Mouse (Mus musculus): ENCODE results near the gene Olfr1256.

The Olfr1256 gene

GRCm38 (mm10) chr2:89841455-89841854, at the start of gene Olfr1256:
TSS of gene Olfr1256 (minus strand) at chr2:89841555.
- DNase-seq: no peak

DNA sequence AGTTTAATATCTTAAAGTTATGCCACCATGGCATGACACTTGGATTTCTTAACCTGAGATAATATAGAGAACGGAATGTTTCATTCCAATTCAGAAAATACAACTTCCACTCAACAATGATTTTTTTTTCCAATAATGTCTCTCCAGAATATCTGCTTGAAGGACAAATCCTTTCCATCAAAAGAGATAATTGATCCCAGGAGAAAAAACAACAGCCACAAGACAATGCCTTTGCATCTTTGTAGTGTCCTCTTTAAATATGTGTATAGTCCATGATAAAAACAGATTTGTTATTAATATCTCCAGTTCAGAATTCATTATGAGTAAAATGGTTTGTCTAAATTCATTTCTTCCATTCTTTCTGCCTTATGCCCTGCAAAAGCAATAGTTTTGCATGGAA, 36.8 kb upstream of the Olfr1256 start, which contains the start of gene Olfr1257:
TSS of gene Olfr1257 (plus strand) at position 301 of the 400 bp plus-strand sequence.
- no peak for DNase-seq

DNA sequence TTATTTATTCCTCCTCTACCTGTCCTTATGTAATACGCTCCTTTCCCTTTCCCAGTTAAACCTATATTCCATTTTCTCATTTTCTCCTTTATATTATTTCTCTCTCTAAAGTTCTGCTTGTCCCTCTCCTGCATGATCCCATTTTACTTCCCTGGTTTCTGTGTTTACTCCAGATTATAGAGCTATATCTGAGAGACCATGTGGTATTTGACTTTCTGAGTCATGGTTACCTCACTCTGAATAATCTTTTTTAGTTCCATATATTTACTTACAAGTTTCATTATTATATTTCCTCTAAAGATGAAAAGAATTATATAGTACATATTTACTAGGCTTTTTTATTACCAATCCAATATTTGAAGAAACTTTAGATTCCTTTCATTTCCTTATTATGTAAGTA, 7.9 kb upstream of the Olfr1256 start:
- no peak for DNase-seq

GRCm38 (mm10) chr2:89848105-89848504, 6.8 kb upstream of the Olfr1256 start, which contains the start of gene Olfr48:
TSS of gene Olfr48 (minus strand) at chr2:89848205.
- no peak for DNase-seq

DNA sequence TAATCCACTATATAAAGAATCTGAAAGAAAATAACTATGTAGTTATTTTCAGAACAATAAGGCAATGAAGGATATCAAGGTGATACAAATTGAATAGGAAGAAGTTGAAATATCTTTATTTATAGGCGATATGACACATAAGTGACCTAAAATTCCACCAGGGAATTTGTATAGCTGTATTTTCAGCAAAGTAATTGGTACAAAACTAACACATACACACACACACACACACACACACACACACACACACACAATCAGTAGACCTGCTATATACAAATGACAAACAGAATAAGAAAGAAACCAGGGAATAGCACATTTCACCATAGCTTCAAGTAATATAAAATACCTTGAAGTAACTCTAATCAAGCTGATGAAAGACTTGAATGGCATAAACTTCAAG, 21.1 kb downstream of the Olfr1256 start:
- no peak for DNase-seq

GRCm38 (mm10) chr2:89811751-89812150, 29.6 kb downstream of the Olfr1256 start, which contains the start of gene Olfr1255:
TSS of gene Olfr1255 (plus strand) at chr2:89812051.
- DNase-seq: no peak

DNA sequence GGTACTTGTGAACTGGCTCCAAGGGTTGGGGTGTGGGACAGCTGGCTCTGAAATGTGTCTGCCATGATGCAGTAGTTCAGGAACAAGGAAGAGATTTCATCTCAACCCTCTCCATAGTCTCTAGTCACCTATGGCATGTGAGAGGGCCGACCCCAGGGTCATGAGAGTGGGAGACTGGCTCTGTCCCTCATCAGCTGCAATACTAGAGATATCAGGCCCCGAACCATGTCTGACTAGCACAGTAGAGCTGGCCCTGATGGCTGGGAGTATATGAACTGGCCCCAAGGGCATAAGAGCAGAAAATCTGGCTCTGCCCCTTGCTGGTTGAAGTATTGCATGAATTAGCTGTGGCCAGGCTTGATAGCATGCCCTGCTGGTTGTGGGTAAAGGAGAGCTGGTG, 30.6 kb downstream of the Olfr1256 start:
- DNase-seq: no peak

GRCm38 (mm10) chr2:89799583-89799982, 41.8 kb downstream of the Olfr1256 start:
- DNase-seq: no peak

- no peak for DNase-seq
These were observed 47.8 kb downstream of the Olfr1256 start, which contains the start of gene Olfr1254 for GRCm38 (mm10) chr2:89793519-89793918. TSS of gene Olfr1254 (minus strand) at chr2:89793619.

All from B cell, adult 2 months (primary cell).